Mouse (Mus musculus) hematopoietic stem cell, adult 5-6 weeks (primary cell): ENCODE data around the gene Mfap2. TPM values are rescaled to one million over a fixed set of nuclear protein-coding genes. Genes with fewer than 3 reads are reported as not detected.

Source experiments
- ATAC-seq, 2 experiments: fragments of 125-278 bp in 1 of 2; replicated peaks in 1 of 2; 2 replicates each; pipeline ENCODE4 v1.8.0; 2016 to 2017; ENCODE audit warnings: inconsistent platforms in 2 of 2, mild to moderate bottlenecking in 2 of 2, moderate number of reproducible peaks in 2 of 2, low read depth in 1 of 2, moderate TSS enrichment in 1 of 2; ENCODE audit not compliant: low FRiP score in 2 of 2, poor library complexity in 2 of 2, severe bottlenecking in 2 of 2, insufficient read depth in 1 of 2, low TSS enrichment in 1 of 2
- total RNA-seq: library from RNA; stranded (forward); fragments of 172-1452, 232-1000 nt; gene quantifications from 2 replicates; pipeline ENCODE4 v1.2.3, GENCODE M21; 2017

Gene Mfap2
- total RNA-seq, 1 experiment from 2014 or later = not detected

DNA sequence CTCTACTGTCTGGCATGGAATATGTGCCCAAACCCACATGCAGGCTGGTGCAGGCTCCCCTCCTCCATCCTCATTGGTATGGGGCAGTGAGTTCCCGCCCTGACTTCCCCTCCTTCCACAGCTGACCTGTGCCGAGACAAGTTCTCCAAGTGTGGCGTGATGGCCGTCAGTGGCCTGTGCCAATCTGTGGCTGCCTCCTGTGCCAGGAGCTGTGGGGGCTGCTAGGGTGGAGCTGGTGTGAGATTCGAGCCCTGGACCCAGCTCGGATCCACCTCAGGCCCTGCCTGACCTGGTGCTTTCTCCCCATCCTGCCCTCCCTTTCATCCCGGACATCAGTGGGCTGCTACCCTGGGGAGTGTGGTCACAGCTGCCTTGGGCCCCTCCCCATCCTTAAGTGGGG lies 5.1 kb downstream of the Mfap2 start:
- ATAC-seq = no peak

DNA sequence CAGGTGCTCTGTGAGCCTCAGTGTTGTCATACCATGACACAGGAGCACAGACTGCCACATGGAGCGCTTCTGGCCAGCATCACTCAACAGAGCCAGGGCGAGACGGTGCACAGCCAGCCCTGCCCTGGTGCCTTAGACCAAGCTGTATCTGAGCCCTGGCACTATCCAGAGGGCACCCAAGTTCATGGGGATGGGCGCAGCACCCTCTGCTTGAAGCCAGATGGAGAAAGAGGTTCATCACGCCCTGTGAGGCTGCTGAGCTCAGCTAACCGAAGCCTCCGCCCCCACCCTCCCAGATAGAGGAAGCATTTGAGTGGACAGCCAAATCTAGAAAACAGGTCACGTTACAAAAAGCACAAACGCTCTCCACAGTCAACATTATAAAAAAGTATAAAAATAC lies 6.1 kb downstream of the Mfap2 start:
- ATAC-seq = no peak

DNA sequence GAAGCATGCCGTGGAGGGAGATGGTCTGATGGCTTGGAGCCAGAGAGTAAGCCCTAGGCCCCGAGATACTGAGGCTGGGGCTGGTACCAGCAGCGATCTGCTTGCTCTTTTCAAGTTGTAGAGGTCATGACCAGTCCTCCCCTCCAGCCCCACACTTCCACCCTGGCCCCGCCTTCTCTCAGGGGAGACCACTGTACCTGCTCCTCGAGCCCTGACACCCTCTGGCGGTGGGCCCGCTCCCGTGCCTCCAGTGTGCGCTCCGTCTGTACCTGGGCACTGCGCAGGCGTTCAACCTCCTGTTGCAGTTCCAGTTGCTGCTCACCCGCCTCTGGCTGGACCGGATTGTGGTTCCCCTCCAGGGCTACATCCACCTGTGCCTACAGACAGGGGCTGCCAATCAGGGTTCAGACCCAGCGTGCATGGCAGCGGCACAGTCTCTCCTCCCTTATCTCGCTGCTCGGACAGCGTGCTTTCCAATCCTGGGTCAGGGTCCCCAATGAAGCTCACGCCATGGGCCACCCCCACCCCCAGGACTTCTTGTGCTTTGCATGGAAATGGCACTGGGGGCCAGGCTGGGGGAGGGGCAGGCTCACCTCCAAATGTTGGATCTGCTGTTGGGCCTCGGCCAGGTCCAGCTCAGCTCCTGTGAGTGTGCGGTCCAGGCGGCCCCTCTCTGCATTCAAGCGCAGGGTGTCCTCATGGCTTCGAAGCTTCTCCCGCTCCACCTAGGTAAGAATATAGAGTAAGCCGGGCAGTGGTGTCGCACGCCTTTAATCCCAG lies 7.6 kb downstream of the Mfap2 start:
- no peak for ATAC-seq

DNA sequence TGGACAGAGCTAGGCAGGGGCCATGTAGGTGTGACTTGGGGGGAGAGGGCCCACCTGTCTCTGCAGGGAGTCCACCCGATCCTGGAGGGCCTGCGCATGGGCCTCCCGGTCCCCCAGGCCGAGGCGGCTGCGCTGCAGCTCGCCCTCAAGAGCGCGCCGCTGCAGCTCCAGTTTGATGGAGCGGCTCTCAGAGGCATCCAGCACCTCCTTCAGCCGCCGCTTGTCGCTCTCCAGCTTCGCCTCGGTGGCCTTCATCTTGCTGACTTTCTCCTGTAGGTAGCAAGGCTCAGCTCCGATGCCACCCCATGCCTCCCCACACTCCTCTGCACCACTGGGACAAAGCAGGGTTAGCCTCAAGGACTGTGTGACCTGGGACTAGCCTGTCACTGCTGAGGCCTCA lies 10.0 kb downstream of the Mfap2 start:
- ATAC-seq = no peak

DNA sequence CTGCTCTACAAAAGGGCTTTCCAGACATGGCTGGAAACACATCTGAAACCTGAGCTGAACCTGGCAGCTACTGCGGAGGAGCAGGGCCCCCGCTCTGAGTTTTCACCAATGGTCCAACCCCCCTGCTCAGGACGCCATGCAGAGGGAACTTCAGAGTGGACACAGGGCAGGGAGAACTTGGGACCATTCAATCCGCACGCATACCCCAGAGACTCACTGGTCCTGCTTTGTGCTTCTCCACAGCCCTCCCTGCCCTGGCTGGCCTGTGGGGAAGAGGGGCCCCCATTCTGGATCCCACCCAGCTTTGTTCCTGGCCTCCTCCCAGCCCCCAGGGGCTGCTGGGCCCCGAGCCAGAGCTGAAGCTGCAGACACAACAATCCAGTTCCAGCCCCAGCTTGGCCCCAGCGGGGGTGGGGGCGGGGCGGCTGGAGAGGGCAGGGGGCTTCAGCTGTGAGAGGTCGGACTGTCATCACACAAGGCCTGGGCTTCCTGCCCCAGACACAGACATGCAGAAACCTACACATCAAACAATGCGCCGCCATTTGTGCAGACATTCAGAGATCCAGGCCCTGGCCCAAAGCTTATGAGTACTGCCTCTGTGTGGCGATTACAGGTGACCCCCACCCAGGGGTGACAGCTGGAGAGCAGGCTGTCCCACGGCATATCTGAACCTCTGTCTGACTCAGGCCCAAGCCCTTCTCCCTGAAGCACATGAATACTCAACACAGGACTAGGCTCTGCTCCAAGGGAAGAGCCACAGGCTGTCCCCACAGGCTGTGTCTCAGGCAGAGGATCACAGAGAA lies 10.8 kb downstream of the Mfap2 start:
- no peak for ATAC-seq

DNA sequence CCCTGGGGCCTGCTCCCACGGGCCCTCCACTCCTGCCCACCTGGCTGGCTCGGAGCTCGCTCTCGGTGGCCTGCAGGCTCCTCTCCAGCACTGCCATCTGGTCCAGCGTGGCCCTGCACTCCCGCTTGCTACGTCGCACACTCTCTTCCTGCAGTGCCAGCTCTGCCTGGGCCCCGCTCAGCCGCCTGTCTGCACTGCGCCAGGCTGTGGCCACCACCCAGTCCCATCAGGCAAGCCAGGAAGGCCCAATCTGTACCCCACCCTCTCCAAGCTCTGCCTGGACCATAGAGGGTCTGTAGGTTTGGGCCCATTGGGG lies 11.4 kb downstream of the Mfap2 start:
- ATAC-seq = no peak

DNA sequence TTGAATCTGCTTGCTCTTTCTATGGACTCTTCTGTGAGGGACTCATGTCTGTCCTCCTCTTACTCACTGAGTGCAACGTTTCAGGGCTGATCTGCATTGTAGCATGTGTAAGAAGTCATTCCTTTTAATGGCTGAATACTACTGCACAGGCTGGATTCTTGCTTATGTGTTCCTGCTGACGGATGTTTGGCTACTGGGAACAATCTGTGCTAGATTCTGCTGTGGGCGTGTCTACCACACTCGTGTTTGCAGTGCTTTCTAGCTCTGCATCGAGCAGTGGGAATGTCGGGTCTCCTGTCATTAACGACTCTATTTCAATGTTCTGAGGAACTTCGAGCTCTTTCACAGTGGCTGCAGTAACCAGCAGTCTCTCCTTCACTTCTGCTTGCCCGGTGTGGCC lies 13.8 kb downstream of the Mfap2 start:
- ATAC-seq = no peak

DNA sequence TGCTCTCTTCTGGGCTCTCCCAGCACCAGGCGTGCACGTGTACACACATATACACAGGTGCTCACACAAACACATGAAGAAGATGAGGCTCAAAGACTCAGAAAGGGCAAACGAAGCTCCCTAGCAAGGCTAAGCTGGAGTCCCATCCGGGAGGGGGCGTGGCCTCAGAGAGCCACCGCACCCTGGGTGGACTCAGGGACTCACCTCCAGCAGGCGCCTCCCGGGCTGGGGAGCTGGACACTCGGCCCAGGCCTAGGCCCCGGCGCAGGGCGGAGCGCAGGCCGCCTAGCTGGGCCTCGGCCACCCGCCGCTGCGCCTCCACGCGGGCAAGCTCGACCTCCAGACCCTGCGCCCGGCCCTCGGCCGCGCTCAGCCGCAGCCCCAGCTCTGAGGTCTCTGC lies 14.8 kb downstream of the Mfap2 start:
- no peak for ATAC-seq

DNA sequence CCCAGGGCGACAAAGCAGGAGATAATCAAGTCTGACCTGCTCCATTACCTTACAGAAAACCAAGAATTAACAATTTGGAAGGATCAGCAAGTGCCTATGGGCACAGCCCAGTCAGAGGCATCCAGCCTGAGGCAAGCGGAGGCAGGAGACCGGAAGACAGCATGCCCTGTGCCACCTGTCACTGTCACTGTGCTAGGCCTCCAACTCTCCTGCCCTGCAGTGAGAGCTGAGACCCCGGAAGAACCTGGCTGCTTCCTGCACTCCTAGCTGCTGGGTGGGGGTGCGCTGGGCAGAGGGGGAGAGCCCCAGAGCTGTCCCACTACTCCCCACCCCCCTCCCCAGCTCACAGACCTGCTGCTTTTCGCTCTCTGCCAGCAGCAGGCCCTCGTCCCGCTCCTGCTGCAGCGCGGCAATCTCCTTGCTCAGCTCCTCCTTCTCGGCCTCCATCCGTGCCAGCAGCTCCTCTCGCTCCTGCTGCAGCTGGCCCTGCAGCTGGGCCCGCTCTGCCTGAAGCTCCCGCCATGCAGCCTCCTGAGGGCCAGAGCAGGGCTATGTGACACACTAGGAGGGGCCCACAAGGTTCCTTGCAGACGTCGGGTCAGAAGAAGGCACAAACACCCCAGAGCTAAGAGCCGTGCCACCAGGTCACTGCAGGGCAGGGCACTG lies 20.5 kb downstream of the Mfap2 start:
- ATAC-seq = no peak

DNA sequence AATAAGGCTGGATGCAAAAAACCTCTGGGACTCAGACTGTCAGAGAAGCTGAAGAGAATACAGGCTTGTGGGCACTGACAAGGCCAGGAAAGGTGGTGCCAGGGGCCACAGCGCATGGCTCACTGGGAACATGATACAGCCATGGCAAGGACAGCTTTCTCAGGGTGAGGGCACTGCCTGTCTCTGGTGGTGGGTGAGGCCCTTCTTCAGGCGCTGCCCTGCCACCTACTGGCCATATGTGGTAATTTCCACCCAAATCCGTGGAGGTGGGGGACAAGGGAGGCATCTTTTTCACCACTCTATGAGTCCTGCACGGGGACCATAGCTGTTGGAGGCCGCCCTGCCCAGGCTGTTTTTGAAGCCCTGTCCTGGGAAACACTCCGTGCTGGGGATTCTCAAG lies 21.5 kb downstream of the Mfap2 start:
- ATAC-seq = peak; percentile 77 to 79

DNA sequence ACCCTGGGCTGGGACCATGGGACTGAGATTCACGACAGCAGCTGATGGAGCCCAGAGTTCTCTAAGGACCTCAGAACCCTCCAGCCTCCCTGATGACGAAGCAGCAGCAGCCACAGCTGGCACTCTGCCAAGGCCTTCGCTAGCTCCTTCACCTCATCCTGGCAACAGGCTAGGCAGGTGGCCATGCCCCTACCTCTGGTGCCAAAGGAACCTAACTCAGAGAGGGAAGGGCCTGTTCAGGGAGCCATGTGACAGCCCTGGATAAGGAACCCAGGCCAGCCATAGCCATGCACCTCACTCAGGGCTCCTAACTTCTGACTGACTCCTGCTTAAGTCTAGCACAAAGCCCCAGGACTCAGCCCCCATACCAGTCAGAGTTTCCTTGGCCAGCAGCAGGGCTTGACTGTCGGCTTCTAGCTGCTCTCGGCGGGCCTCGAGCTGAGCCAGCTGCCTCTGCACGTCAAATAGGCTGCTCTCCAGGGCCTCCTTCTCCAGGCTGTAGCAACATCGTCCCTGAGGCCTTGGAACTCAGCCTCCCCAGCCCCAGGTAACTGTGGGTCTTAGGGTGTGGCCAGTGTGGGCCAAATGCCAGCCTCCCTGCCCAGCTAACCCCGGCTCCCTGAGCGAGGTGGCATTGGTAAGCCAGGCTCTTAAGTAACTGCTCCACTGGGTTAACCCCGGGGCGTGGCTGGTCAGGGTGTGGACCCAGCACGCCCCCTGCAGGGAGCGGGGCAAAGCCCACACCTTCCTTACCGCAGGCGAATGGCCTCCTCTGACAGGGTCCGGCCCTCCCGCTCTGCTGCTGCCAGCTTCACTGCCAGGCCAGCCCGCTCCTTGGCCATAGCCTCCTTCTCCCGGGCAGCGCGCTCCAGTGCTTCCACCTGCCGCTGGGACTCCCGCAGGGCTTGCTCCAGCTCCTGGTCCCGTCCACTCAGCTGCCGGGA lies 23.7 kb downstream of the Mfap2 start:
- peak in 1 of 2 experiments; percentile 11; a peak in 1 of 4 replicates for ATAC-seq

DNA sequence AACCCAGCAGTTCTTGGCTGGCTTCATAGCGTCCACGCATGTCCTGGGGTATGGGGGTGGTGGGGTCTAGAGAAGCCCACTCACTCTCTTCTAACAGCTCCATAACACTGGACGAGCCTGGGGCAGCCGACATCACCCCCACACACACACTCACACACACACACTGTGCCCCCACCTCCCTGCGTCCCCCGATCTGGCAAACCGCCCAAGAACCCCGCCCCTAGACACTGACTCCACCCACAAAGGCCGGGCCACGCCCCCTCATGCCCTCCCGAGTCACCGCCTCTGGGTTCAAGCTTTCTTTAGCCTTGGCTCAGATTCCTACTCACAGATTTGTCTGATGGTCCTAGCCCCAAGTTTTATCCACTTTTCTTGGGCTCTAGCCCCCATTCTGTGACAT lies 30.9 kb downstream of the Mfap2 start:
- no peak for ATAC-seq

DNA sequence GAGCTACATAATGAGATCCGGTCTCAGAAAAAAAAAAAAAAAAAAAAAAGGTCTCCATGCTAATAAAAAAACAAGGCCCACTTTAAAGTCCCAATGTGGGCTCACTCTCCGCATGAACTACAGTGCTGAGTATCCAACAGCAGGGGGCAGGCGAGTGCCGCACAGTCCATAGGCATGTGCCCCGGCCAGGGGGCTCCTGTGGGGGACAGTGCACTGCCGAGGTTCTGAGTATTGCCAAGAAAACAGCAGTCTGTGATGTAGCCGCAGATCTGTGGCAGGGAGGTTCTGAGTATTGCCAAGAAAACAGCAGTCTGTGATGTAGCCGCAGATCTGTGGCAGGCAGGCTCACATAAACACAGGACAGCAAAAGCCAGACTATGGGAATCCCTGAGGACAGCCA lies 34.6 kb downstream of the Mfap2 start:
- ATAC-seq = peak; percentile 81 to 83

DNA sequence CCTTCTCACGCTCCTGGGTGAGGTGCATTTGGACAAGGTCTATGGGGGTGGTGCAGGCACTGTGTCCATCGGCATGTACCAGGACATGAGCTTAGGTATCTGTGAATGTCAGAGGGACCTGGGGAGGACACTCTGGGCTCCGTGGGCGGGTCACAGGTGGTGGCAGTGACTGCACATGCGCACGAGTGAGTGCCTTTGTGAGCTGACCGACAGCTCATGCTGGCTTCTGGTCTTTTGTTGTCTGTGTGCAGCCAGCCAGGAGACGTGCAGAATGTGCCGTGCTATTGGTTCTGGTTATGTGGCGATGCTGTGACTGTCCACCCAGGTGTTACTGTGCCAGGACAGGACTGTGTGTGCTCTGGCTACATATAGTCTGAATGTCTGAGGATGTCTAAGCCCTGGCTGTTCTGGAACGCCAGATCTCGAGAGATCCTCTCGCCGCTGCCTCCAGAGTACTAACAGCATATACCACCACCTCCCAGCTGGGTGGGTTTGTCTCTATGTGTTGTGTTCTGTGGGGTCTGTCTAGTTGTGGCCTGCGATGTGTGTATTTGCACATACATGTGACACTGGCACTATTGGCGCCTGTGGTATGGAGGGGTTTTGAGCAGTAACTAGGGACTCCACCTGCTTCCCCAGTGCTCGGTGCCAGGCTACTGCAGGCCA lies 38.7 kb downstream of the Mfap2 start:
- ATAC-seq = no peak

DNA sequence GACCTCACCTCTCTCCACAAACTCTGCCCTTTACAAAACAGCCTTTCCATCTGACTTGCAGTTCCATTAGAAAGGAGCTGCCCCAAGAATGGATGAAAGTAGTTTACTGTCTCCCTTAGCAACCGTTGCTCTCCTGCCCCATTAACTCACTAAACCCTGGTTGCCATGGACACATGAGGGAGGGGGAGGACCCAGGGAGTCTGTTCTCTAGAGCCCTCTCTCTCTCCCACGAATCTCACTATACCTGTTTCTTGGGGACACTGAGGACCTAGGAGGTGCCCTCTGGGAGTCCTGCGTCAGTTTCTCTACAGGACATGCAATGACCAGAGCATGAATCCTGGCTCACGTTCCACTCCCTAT lies 39.2 kb downstream of the Mfap2 start:
- ATAC-seq = no peak

DNA sequence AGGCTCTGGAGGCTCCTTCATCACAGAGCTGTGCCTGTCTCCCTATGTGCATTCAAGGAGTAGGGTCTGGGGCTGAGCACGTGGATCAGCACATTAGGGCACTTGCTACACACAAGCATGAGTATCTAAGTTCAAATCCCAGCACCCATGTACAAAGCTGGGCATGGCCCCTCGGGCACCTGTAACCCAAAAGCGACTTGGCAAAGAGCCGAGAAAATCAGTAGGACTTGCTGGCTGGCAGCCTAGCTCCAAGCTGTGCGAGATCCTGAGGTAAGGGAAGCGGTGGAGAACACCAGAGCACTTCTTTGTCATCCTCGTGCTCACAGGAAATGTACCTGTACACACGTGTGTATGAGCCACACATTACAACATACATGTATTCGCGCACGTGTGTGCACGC lies 42.2 kb downstream of the Mfap2 start:
- ATAC-seq = no peak

DNA sequence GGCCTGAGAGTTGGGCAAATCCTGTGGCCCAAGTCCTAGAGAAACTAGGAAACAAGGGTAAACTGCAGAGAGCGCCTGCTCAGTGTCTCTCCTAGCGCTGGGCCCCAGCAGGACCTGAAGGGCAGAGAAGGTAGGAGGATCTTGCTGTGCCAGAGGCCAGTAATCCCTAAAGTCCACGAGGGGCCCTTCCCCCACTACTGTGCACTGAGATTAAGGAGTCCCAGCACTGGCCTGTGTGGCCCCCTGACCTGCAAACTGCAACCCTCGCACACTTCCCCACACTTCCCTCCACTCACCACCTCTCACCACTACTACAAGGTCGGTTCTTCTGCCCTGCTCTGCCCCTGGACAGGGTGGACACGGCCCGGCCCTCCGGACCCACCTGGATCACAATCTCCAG lies 42.9 kb downstream of the Mfap2 start:
- ATAC-seq = no peak
